Mouse (Mus musculus): ENCODE results near the gene Acer2.

Acer2 gene

GRCm38 (mm10) chr4:86874146-86874847 lies at the start of gene Acer2:
Gene Acer2, plus strand, starts transcription at chr4:86874396.
- in situ Hi-C loops (cut with MboI, MseI), result no loop called here

GRCm38 (mm10) chr4:86825143-86825542 lies 49.1 kb upstream of the Acer2 start:
- in situ Hi-C loops (cut with MboI, MseI), result no loop called here

DNA sequence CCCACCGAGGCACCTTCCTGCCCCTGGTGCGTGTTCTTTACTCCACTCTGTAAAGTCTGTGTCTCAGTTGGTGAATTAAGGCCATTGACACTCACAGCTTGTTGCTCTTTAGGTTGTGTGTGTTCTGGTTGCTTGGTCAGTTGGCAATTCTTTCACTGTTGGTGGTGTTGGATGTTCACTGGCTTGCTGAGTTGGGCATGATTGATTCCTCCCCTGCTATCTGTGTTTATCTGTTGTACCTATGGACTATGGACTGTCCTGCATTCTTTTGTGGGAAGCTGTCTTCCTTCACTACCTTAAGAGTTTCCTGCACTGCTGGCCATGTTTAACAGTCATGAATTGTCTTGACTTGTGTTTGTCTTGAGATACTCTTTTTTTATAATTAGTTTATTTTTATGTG lies 42.3 kb upstream of the Acer2 start:
- in situ Hi-C loops (cut with MboI, MseI), result no loop called here

GRCm38 (mm10) chr4:86841141-86841540 lies 33.1 kb upstream of the Acer2 start:
- in situ Hi-C loops (cut with MboI, MseI), result loop anchor here in 1 of 2 experiments (10.0 kb wide), 1 partner anchor 266 kb away; the partner anchor contains the start of gene Rraga

DNA sequence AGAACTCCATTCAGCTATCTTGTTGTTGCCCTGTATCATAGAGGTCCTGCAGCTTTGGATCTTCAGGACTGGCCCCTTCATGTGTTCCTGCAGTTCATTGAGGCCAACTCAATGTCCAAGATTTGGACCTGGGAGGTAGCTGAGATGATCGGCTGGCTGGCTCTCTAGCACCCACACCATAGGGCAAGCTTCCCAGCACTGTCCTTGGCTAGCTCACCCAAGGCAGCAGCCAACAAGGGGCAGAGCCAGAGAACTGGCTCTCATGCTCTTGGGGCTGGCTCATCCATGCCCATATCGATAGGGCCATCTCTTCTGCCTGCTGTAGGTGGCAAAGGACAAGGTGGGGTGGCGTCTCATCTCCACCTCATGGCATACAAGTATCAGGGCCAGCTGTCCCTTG lies 28.8 kb upstream of the Acer2 start:
- in situ Hi-C loops (cut with MboI, MseI), result loop anchor here in 1 of 2 experiments (10.0 kb wide), 1 partner anchor 271 kb away; the partner anchor contains the start of gene Rraga

DNA sequence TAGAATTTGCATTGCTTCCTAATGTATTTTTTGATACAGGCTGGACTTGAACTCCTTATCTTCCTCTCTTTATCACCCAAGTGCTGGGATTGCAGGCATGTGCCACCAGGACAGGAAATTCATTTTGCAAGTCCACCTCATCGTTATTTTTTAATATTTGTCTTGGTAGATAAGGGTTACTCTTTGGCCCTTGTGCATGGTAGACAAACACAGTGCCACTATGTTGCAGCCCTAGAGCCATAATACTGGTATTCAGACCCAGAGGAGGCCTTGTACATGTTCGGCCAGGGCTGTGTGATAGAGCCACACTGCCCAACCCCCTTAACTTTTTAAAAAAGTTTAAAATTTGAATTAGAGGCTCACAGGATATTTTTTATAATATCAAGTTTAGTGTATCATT lies 26.9 kb upstream of the Acer2 start:
- in situ Hi-C loops (cut with MboI, MseI), result loop anchor here in 1 of 2 experiments (10.0 kb wide), 1 partner anchor 272 kb away; the partner anchor contains the start of gene Rraga

DNA sequence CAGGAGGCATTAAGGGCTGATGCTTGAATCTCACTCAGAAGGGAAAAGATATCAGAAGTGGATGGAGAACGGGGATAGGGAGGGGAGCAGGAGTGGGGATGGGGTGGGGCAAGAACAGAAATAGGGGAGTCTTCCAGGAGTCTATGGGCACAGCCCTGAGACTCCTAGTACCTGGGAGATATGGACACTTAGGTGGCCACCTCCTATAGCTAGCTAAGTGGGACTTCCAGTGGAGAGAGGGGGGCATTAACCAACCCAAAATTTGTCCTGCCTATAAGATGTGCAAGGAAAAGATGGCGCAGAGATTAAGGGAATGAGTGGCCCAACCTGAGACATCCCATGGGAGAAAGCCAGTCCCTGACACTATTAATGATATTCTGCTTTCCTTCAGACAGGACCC lies 22.9 kb upstream of the Acer2 start:
- in situ Hi-C loops (cut with MboI, MseI), result no loop called here

DNA sequence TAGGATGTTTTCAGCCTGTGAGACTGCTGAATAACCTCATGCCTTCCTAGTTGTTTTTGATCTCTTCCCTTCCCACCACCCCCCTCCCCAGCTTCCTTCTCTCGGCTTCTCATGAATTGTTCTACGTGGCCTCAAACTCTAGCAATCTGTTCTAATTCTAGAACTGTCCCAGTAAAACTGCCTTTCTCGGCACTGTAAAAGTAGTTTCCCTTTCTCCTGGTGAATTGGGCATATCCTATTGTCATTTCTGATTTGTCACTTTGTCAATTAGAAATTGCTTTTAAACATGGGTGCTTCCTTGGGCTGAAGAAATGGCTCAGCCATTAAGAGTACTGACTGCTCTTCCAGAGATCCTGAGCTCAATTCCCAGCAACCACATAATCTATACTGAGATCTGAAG lies 22.2 kb upstream of the Acer2 start:
- in situ Hi-C loops (cut with MboI, MseI), result no loop called here

- in situ Hi-C loops (cut with MboI, MseI), result no loop called here
Measured at GRCm38 (mm10) chr4:86852813-86853590, 21.2 kb upstream of the Acer2 start.

DNA sequence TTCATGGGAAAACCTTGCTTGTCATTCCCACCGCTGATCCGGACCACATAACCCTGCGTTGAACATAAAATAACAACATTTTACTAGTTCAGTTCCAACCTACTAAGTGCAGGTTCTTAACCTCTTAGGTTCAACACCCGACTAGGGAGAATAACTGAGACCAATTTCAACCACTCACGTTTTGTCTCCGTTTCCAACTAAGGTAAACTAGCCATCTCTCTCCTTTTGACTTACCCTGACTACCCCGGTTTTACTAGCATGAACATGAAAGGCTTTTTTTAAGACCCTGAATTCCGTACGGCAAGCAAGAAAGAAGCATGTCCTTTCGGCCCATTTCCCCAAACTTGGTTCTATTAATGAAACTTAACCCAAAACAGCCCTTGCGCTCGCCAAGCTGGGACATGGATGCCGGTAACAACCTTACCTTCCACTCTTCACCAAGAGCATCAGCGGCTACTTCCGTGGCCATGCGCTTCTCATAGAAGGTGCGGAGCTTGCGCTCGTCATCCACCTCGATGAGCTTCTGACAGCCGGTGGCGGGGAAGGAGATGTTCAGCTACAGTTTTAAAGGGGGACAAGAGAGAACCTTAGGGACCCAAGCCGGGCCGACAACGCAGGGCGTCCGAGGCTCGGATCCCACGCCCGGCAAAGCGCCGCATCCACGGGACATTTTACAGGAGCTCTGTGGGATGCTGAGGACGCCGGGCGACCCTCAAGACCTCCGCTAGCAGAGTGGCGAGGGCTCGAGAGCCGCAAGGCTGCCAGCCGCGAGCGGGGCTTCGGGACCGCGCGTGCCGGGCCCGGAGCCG lies 17.7 kb upstream of the Acer2 start:
- in situ Hi-C loops (cut with MboI, MseI), result no loop called here

DNA sequence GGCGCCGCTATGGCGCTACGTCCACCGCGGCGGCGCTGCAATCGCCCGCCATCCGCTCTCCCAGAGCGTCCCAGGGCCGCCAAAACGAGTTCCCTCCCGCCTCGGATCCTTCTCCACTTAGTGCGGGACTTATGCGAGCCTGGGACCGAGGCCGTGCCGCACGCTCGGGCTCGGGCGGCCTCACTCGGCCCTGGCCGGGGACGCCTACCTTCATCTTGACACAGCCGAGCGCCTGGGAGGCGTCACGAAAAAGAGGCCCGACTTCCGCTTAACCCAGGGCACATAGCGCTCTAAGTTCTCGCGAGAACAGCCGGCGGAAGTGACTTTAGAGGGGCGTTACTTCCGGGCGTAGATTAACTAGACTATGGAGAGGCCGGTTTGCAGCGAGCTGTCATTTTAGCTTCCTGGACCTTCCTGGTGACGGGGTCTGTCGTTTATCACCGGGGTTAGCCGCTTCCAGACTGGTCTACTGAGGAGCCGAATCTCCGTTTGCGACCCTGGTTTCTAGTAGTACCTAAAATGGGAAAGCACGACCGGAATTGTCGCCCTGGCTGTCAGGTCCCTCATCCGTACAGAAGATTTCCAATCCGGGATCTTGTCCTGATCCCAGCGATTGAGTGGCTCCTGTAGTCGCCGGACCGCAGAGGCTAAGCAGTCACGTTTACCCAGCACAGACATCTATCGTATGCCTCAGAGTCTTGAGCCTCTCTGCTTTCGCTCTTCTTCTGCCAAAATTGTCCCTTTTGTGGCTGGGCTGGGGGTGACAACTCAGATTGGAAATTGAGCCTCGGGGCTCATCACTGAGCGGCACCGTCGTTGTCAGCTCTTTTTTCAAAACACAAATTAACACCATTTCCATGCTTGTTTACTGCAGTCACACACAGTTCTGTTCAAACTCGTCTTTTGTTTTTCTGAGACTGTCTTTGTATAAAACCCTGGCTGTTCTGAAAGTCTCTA lies 16.8 kb upstream of the Acer2 start, which contains the start of gene Rps6:
TSS of gene Rps6 (minus strand) at position 300 of the 957 bp plus-strand sequence.
- in situ Hi-C loops (cut with MboI, MseI), result no loop called here

DNA sequence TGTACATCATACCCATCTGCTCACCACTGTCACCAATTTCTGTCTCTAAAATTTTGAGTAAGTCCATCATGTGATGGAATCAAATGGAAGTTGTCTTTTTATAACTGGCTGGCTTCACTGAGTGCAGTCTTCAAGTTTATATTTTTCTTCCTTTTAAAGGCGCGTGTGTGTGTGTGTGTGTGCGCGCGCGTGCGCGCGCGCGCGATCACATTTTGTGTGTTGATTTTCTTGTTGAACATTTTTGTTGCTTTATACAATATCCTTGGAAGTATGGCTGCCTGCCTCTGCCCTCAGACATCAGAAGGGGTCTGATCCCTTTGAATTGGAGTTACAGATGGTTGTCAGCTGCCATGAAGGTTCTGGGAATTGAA lies 16.1 kb upstream of the Acer2 start:
- in situ Hi-C loops (cut with MboI, MseI), result no loop called here

DNA sequence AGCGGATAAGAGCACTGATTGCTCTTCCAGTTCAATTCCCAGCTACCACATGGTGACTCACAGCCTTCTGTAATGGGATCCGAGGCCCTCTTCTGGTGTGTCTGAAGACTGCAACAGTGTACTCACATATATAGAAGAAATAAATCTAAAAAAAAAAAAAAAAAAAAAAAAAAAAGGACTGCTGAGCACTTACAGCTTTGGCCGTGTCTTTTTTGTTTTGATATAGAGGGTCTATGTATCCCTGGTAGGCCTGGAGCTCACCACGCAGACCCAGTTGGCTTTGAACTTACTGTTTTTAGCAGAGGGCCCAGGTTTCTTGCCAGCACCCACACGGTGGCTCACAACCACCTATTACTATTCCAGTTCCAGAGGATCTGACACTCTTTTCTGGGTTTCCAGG lies 10.1 kb upstream of the Acer2 start:
- in situ Hi-C loops (cut with MboI, MseI), result no loop called here

- in situ Hi-C loops (cut with MboI, MseI), result no loop called here
Measured at GRCm38 (mm10) chr4:86871988-86872387, 2.2 kb upstream of the Acer2 start.

DNA sequence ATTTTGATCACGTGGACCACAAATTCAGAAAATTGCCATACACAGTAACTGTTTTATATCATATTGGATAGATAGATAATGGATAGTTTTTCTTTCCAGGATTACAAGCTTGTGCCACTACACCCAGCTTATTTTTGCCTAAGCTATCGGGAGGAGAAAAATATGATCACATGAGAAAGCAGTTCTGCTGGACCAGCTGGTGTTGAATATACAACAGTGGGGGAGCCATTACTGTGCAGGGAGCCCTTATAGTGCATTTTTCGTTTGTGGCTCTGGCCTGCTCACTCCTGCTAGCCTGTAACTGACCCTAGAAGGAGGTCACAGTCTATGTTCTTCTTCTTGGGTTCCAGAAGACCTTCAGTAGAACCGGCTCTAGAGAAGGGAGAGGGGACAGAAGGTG lies 1.1 kb upstream of the Acer2 start:
- in situ Hi-C loops (cut with MboI, MseI), result no loop called here

GRCm38 (mm10) chr4:86879477-86879876 lies 5.3 kb downstream of the Acer2 start:
- in situ Hi-C loops (cut with MboI, MseI), result loop anchor here in 1 of 2 experiments (25.0 kb wide), 1 partner anchor 1933 kb away; the partner anchor contains the start of genes Gm13287, Gm13288, Ifna11 and Ifna7

DNA sequence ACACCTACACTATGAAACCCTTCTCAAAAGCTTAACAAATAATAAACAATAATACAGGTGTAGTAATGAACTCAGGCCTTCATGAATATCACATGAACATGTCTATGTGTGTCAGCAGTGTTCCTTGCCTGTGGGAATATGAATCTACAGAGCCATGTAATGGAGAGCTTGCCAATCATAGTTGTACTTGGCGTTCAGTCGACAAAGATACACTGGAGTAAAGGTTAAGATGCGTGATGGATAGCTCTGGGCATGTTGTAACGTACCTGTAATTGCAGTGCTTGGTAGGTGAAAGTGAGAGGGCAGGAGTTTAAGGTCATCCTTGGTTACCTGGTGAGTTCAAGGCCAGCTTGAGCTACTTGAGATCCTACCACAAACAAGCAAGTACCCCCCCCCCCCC lies 7.0 kb downstream of the Acer2 start:
- in situ Hi-C loops (cut with MboI, MseI), result loop anchor here in 1 of 2 experiments (25.0 kb wide), 1 partner anchor 1931 kb away; the partner anchor contains the start of genes Gm13287, Gm13288, Ifna11 and Ifna7

DNA sequence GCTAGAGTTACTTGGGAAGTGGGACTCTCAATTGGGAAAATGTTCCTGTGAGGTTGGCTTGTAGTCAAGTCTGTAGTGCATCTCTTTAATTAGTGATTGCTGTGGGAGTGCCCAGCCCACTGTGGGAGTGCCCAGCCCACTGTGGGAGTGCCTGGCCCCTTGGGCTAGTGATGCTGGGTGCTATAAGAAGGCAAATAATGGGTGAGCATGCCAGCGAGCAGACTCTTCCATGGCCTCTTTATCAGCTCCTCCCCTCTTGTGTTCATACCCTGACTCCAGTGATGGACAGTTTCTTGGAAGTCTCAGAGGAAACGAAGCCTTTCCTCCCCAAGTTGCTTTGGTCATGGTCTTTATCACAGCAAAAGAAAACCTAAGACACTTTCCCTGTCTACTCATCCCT lies 8.2 kb downstream of the Acer2 start:
- in situ Hi-C loops (cut with MboI, MseI), result loop anchor here in 1 of 2 experiments (25.0 kb wide), 1 partner anchor 1930 kb away; the partner anchor contains the start of genes Gm13287, Gm13288, Ifna11 and Ifna7

GRCm38 (mm10) chr4:86884945-86885344 lies 10.7 kb downstream of the Acer2 start:
- in situ Hi-C loops (cut with MboI, MseI), result loop anchor here in 1 of 2 experiments (25.0 kb wide), 1 partner anchor 1927 kb away; the partner anchor contains the start of genes Gm13287, Gm13288, Ifna11 and Ifna7

DNA sequence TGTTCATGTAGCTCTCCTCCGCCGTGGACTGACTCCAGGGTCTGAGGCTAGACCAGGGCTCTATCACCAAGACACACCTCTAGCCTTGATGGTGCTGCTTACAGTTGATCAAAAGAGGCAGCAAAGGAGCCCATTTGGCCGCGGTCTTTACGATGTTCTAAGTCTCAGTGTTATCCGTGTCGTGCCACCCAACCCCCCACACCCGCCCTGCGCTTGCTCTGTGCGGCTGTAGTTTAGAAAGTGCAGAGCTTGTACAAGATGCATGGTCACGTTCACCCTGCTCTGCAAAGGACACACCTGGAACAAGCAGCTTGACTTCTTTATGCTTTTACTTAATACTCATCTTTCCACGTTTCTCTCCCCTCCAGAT lies 11.6 kb downstream of the Acer2 start:
- in situ Hi-C loops (cut with MboI, MseI), result loop anchor here in 1 of 2 experiments (25.0 kb wide), 1 partner anchor 1927 kb away; the partner anchor contains the start of genes Gm13287, Gm13288, Ifna11 and Ifna7

Data from T-helper 17 cell (primary cell).